Mouse (Mus musculus) lung, postnatal 36 days (tissue): ENCODE measurements around the gene Tmem170b.

Source experiments
- DNase-seq: peaks from one replicate; pipeline ENCODE4 v3.0.0; 2022; ENCODE audit warnings: mixed read lengths

Gene Tmem170b

GRCm38 (mm10) chr13:41614982-41615381 is 9.3 kb downstream of the Tmem170b start:
- no peak for DNase-seq

GRCm38 (mm10) chr13:41619470-41619869 is 13.8 kb downstream of the Tmem170b start:
- DNase-seq = peak; percentile 28

- DNase-seq = no peak
These were observed 14.4 kb downstream of the Tmem170b start for GRCm38 (mm10) chr13:41620132-41620531.

- no peak for DNase-seq
These were observed 18.4 kb downstream of the Tmem170b start for GRCm38 (mm10) chr13:41624123-41624522.

- no peak for DNase-seq
These were observed 19.5 kb downstream of the Tmem170b start for GRCm38 (mm10) chr13:41625248-41625647.

GRCm38 (mm10) chr13:41627277-41627916 is 21.7 kb downstream of the Tmem170b start:
- DNase-seq = no peak

- DNase-seq = peak; percentile 88
These were observed 28.7 kb downstream of the Tmem170b start for GRCm38 (mm10) chr13:41634401-41634818.

- DNase-seq = no peak
These were observed 32.4 kb downstream of the Tmem170b start for GRCm38 (mm10) chr13:41638083-41638482.

GRCm38 (mm10) chr13:41642851-41643250 is 37.1 kb downstream of the Tmem170b start:
- peak; percentile 79 for DNase-seq

- DNase-seq = peak; percentile 38
These were observed 38.1 kb downstream of the Tmem170b start for GRCm38 (mm10) chr13:41643798-41644197.

- DNase-seq = no peak
These were observed 39.1 kb downstream of the Tmem170b start for GRCm38 (mm10) chr13:41644591-41645482.

GRCm38 (mm10) chr13:41645483-41645859 is 39.8 kb downstream of the Tmem170b start:
- DNase-seq = no peak

GRCm38 (mm10) chr13:41647976-41648375 is 42.3 kb downstream of the Tmem170b start:
- DNase-seq = no peak

GRCm38 (mm10) chr13:41650665-41651064 is 45.0 kb downstream of the Tmem170b start:
- no peak for DNase-seq

GRCm38 (mm10) chr13:41653791-41654190 is 48.1 kb downstream of the Tmem170b start:
- no peak for DNase-seq

- DNase-seq = no peak
These were observed 49.9 kb downstream of the Tmem170b start for GRCm38 (mm10) chr13:41655576-41656090.

GRCm38 (mm10) chr13:41660052-41660793 is 54.5 kb downstream of the Tmem170b start:
- no peak for DNase-seq

GRCm38 (mm10) chr13:41661116-41661515 is 55.4 kb downstream of the Tmem170b start:
- DNase-seq = no peak

- peak; percentile 88 for DNase-seq
These were observed 56.8 kb downstream of the Tmem170b start for GRCm38 (mm10) chr13:41662401-41663070.

GRCm38 (mm10) chr13:41663501-41664195 is 57.9 kb downstream of the Tmem170b start:
- DNase-seq = no peak

GRCm38 (mm10) chr13:41669951-41670350 is 64.2 kb downstream of the Tmem170b start:
- DNase-seq = no peak
